Mouse (Mus musculus): ENCODE measurements around the gene Anks1b. TPM values are rescaled to one million over a fixed set of nuclear protein-coding genes. Genes with fewer than 3 reads are reported as not detected.

The Anks1b gene
- total RNA-seq, 2 experiments from 2014 or later = 0.30 to 0.99 TPM

GRCm38 (mm10) chr10:90999899-91000298, 1126.6 kb downstream of the Anks1b start:
- no peak for DNase-seq (ENCODE audit: low spot score in 2 of 2)

- no peak for DNase-seq (ENCODE audit: low spot score in 2 of 2)
Measured at GRCm38 (mm10) chr10:91001421-91001820, 1128.1 kb downstream of the Anks1b start.

GRCm38 (mm10) chr10:91005858-91006538, 1132.7 kb downstream of the Anks1b start:
- DNase-seq (ENCODE audit: low spot score in 2 of 2) = no peak

Other genes starting within 250 kb of the Anks1b start
- 10 to 100 TPM; 42.9 to 51.9 TPM for gene Scyl2, start 187.2 kb upstream of the Anks1b start, total RNA-seq (2021)
- 10 to 100 TPM; 18.5 to 21.8 TPM for gene Actr6, start 141.2 kb upstream of the Anks1b start, total RNA-seq (2021)
- gene Uhrf1bp1l, start 128.5 kb upstream of the Anks1b start, total RNA-seq (2021) = 10 to 100 TPM; 57.3 to 75.8 TPM